Mouse (Mus musculus): Measurements from ENCODE around the gene Zfp831. TPM values are rescaled to one million over a fixed set of nuclear protein-coding genes. Genes with fewer than 3 reads are reported as not detected.

Gene Zfp831
- total and polyA plus RNA-seq, 3 experiments: 0.48 to 0.99 (median 0.59) TPM

DNA sequence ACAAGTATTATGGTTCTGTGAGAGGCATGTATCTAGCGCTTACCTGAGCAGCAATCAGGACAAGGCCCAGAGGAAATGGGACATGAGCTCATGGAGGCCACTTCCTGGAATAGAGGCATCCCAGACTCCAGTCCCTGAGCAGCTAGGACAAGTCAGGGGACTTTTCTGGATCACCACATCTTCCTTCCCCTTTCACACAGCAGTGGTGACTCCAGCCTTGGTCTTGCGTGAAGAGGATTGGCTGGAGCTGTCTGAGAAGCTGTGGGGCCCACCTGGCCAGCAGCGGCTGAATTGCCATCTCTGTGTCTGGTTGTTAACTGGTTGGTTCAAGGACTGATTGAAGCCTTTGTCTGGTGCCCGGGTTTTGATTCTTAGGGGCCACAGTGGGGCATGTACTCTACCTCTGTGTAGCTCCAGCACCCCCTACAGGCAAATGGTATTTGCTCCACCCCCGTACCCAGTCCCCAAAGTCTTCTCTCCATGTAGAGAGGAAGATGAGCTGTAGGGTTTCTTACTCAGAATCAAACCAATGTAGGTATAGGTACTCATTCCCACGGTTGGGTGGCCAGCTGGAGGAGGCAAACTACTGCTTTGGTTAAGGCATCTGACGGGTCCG, 15.0 kb downstream of the Zfp831 start:
- Histone ChIP-seq H3K79me2 (replicated peaks; ENCODE audit: control insufficient read depth, extremely low read depth, insufficient read depth, poor library complexity, severe bottlenecking) (no peaks in the 10 kb centered on the region), H3K27ac (ENCODE audit: insufficient read depth, low read depth) (no peak overlapping the region), H3K4me2 (ENCODE audit: insufficient read depth, low read depth, poor library complexity, severe bottlenecking) (no peak overlapping the region), H3K4me3 (replicated peaks in 1 of 3; ENCODE audit: low read depth in 2 of 3, low read length in 2 of 3, poor library complexity in 1 of 3) (no peak overlapping the region), H3K27me3 (replicated peaks) (no peaks in the 10 kb centered on the region), H3K4me1 (ENCODE audit: control insufficient read depth in 1 of 2, insufficient read depth in 2 of 2) (peaks cover 0 to 3% of the 10 kb centered on the region in 2 experiments; a peak in 1 of 4 replicates), H3K36me3 (replicated peaks in 1 of 2; ENCODE audit: control insufficient read depth in 1 of 2, insufficient read depth in 1 of 2, low read length in 1 of 2) (peaks cover 0 to 24% of the 10 kb centered on the region in 2 experiments), H3K9me3 (replicated peaks; ENCODE audit: low read length) (no peaks in the 10 kb centered on the region), H3K9ac (ENCODE audit: insufficient read depth, low read depth) (no peak overlapping the region)
- dilution Hi-C loops (cut with MboI; ENCODE audit: extremely low pct_ligation_motif_present, extremely low pct_unique_long_range_greater_than_20kb, low sequenced_read_pairs) (no loop called here), in situ Hi-C loops (cut with MboI; ENCODE audit: low pct_ligation_motif_present, low pct_unique_long_range_greater_than_20kb, low sequenced_read_pairs) (loop anchor here (10.0 kb wide), 3 partner anchors 164 to 344 kb away; no protein-coding TSS in a partner anchor)
- TF ChIP-seq SMC3 (IDR thresholded peaks at IDR 0.05; ENCODE audit: low read depth, low read length) (peak; percentile 78), ZC3H11A (IDR thresholded peaks at IDR 0.05; ENCODE audit: low read depth, low read length) (peak; percentile 16; the same call in 1 of the 2 replicates), POLR2AphosphoS2 (IDR thresholded peaks at IDR 0.05; ENCODE audit: low read depth, low read length) (no peak), RAD21 (IDR thresholded peaks at IDR 0.05; ENCODE audit: low read depth, low read length) (peak; percentile 78), CTCF (conservative IDR thresholded peaks at IDR 0.05 in 1 of 2, IDR thresholded peaks at IDR 0.05 in 1 of 2; ENCODE audit: low read depth in 2 of 2, low read length in 2 of 2) (peak; percentile 30 to 75; a peak in 2 of 4 replicates)
- peak; percentile 52 for DNase-seq (ENCODE audit: extremely low read depth)

- Histone ChIP-seq H3K36me3 (replicated peaks in 1 of 2; ENCODE audit: control insufficient read depth in 1 of 2, insufficient read depth in 1 of 2, low read length in 1 of 2) (peaks cover 0 to 21% of the 10 kb centered on the region in 2 experiments), H3K4me3 (replicated peaks in 1 of 3; ENCODE audit: low read depth in 2 of 3, low read length in 2 of 3, poor library complexity in 1 of 3) (no peak overlapping the region), H3K27ac (ENCODE audit: insufficient read depth, low read depth) (no peak overlapping the region), H3K9me3 (replicated peaks; ENCODE audit: low read length) (no peaks in the 10 kb centered on the region), H3K4me1 (ENCODE audit: control insufficient read depth in 1 of 2, insufficient read depth in 2 of 2) (peaks cover 0 to 3% of the 10 kb centered on the region in 2 experiments; a peak in 1 of 4 replicates), H3K27me3 (replicated peaks) (no peaks in the 10 kb centered on the region), H3K9ac (ENCODE audit: insufficient read depth, low read depth) (no peak overlapping the region), H3K79me2 (replicated peaks; ENCODE audit: control insufficient read depth, extremely low read depth, insufficient read depth, poor library complexity, severe bottlenecking) (no peaks in the 10 kb centered on the region), H3K4me2 (ENCODE audit: insufficient read depth, low read depth, poor library complexity, severe bottlenecking) (no peak overlapping the region)
- DNase-seq (ENCODE audit: extremely low read depth): no peak
- TF ChIP-seq BHLHE40 (IDR thresholded peaks at IDR 0.05; ENCODE audit: low read depth, low read length): no peak
- dilution Hi-C loops (cut with MboI; ENCODE audit: extremely low pct_ligation_motif_present, extremely low pct_unique_long_range_greater_than_20kb, low sequenced_read_pairs) (no loop called here), in situ Hi-C loops (cut with MboI; ENCODE audit: low pct_ligation_motif_present, low pct_unique_long_range_greater_than_20kb, low sequenced_read_pairs) (loop anchor here (10.0 kb wide), 3 partner anchors 165 to 345 kb away; no protein-coding TSS in a partner anchor)
Measured at GRCm38 (mm10) chr2:174659874-174660273, 16.5 kb downstream of the Zfp831 start.

DNA sequence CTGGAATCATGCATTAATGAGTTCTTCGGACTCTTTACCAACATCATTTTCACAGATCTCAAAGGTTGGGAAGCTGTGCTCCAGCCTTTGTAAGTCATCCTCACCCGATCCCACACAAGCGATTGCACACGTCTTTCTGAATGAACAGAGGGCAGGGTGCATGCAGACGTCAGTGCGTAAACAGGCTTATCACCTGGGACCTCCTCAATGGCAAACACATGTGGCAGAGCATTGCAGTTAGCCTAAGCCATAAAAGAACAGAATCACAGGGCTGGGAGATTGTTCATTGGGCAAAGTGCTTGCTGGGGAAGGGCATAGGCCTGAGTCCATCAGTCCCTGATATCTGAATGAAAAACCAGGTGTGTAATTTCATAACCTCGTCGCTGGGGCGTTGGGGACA, 17.0 kb downstream of the Zfp831 start:
- dilution Hi-C loops (cut with MboI; ENCODE audit: extremely low pct_ligation_motif_present, extremely low pct_unique_long_range_greater_than_20kb, low sequenced_read_pairs) (no loop called here), in situ Hi-C loops (cut with MboI; ENCODE audit: low pct_ligation_motif_present, low pct_unique_long_range_greater_than_20kb, low sequenced_read_pairs) (no loop called here)
- H3K27me3 ChIP-seq (replicated peaks): no peaks in the 10 kb centered on the region
- peaks cover 0 to 20% of the 10 kb centered on the region in 2 experiments for H3K36me3 ChIP-seq (replicated peaks in 1 of 2; ENCODE audit: control insufficient read depth in 1 of 2, insufficient read depth in 1 of 2, low read length in 1 of 2)
- no peak overlapping the region for H3K27ac ChIP-seq (ENCODE audit: insufficient read depth, low read depth)
- no peak for DNase-seq (ENCODE audit: extremely low read depth)
- H3K79me2 ChIP-seq (replicated peaks; ENCODE audit: control insufficient read depth, extremely low read depth, insufficient read depth, poor library complexity, severe bottlenecking): no peaks in the 10 kb centered on the region
- no peak overlapping the region for H3K4me2 ChIP-seq (ENCODE audit: insufficient read depth, low read depth, poor library complexity, severe bottlenecking)
- H3K9me3 ChIP-seq (replicated peaks; ENCODE audit: low read length): no peaks in the 10 kb centered on the region
- TF ChIP-seq MYC (IDR thresholded peaks at IDR 0.05; ENCODE audit: low read depth, low read length) (no peak), EP300 (IDR thresholded peaks at IDR 0.05; ENCODE audit: low read length) (no peak)
- H3K9ac ChIP-seq (ENCODE audit: insufficient read depth, low read depth): no peak overlapping the region
- peaks cover 0 to 3% of the 10 kb centered on the region in 2 experiments; a peak in 1 of 4 replicates for H3K4me1 ChIP-seq (ENCODE audit: control insufficient read depth in 1 of 2, insufficient read depth in 2 of 2)
- H3K4me3 ChIP-seq (replicated peaks in 1 of 3; ENCODE audit: low read depth in 2 of 3, low read length in 2 of 3, poor library complexity in 1 of 3): no peak overlapping the region
